Mouse (Mus musculus) MEL (cell line): ENCODE data around the gene Tulp4. TPM values are rescaled to one million over a fixed set of nuclear protein-coding genes. Genes with fewer than 3 reads are reported as not detected.

Source experiments
- DNase-seq: peaks from one replicate; pipeline ENCODE4 v3.0.0; 2011; ENCODE audit warnings: low read depth, low spot score
- H3K27ac ChIP-seq: 2 replicates; pipeline ENCODE4 v1.5.1; 2012; ENCODE audit warnings: low read depth, mild to moderate bottlenecking, control low read depth, low read length, moderate library complexity; ENCODE audit not compliant: control insufficient read depth
- H3K27me3 ChIP-seq, 2 experiments: fragments of 150-350 bp in 1 of 2; sonication (generic) in 1 of 2; 2 replicates each; pipeline ENCODE4 v1.6.1; 2012; ENCODE audit warnings: low read length in 2 of 2, mild to moderate bottlenecking in 2 of 2, improper control_type of control experiment in 1 of 2, moderate library complexity in 1 of 2; ENCODE audit not compliant: insufficient read depth in 2 of 2, control insufficient read depth in 1 of 2
- H3K36me3 ChIP-seq, 2 experiments: 2 replicates each; pipeline ENCODE4 v1.6.1; 2012 to 2014; ENCODE audit warnings: low read length in 2 of 2, improper control_type of control experiment in 1 of 2, inconsistent platforms in 1 of 2, mild to moderate bottlenecking in 1 of 2; ENCODE audit not compliant: insufficient read depth in 2 of 2, control insufficient read depth in 1 of 2
- H3K4me1 ChIP-seq, 2 experiments: fragments of 150-350 bp in 1 of 2; sonication (generic) in 1 of 2; 2 replicates each; pipeline ENCODE4 v1.6.1; 2012; ENCODE audit warnings: low read length in 2 of 2, improper control_type of control experiment in 1 of 2, mild to moderate bottlenecking in 1 of 2; ENCODE audit not compliant: insufficient read depth in 2 of 2, control insufficient read depth in 1 of 2
- H3K4me3 ChIP-seq, 2 experiments: fragments of 150-350 bp in 1 of 2; sonication (generic) in 1 of 2; 2 replicates each; pipeline ENCODE4 v1.5.1; 2012; ENCODE audit warnings: low read depth in 2 of 2, low read length in 2 of 2, mild to moderate bottlenecking in 2 of 2, moderate library complexity in 2 of 2, control low read depth in 1 of 2, improper control_type of control experiment in 1 of 2; ENCODE audit not compliant: control insufficient read depth in 1 of 2, insufficient read depth in 1 of 2
- H3K79me2 ChIP-seq: 2 replicates; pipeline ENCODE4 v1.6.1; 2012; ENCODE audit warnings: mild to moderate bottlenecking, low read length, moderate library complexity; ENCODE audit not compliant: control insufficient read depth, poor library complexity, insufficient read depth
- H3K9ac ChIP-seq: 2 replicates; pipeline ENCODE4 v1.6.1; 2012; ENCODE audit warnings: low read depth, mild to moderate bottlenecking, control low read depth, low read length, moderate library complexity; ENCODE audit not compliant: control insufficient read depth, poor library complexity, severe bottlenecking
- H3K9me3 ChIP-seq: fragments of 150-350 bp; sonication (generic); replicated peaks from 2 replicates; pipeline ENCODE4 v1.6.1; 2012; ENCODE audit warnings: mild to moderate bottlenecking, low read length, improper control_type of control experiment, moderate library complexity; ENCODE audit not compliant: insufficient read depth
- BHLHE40 ChIP-seq: IDR thresholded peaks from 2 replicates; pipeline ENCODE4 v1.6.1; 2012; ENCODE audit warnings: low read depth, mild to moderate bottlenecking, inconsistent platforms, low read length, improper control_type of control experiment, borderline replicate concordance
- CHD1 ChIP-seq: IDR thresholded peaks from 2 replicates; pipeline ENCODE4 v1.6.1; 2012; ENCODE audit warnings: low read depth, mild to moderate bottlenecking, inconsistent platforms, low read length, improper control_type of control experiment
- CHD2 ChIP-seq: IDR thresholded peaks from 2 replicates; pipeline ENCODE4 v1.6.1; 2011; ENCODE audit warnings: low read length, improper control_type of control experiment
- CTCF ChIP-seq, 3 experiments: IDR thresholded peaks in 2 of 3; conservative IDR thresholded peaks in 1 of 3; 2 replicates each; pipeline ENCODE4 v1.5.1; 2011 to 2012; ENCODE audit warnings: low read length in 3 of 3, low read depth in 2 of 3, mild to moderate bottlenecking in 2 of 3, improper control_type of control experiment in 1 of 3, inconsistent platforms in 1 of 3, mixed read lengths in 1 of 3, moderate library complexity in 1 of 3; ENCODE audit not compliant: control insufficient read depth in 1 of 3, insufficient read depth in 1 of 3, poor library complexity in 1 of 3, severe bottlenecking in 1 of 3
- E2F4 ChIP-seq: IDR thresholded peaks from 2 replicates; pipeline ENCODE4 v1.6.1; 2011; ENCODE audit warnings: low read depth, low read length, improper control_type of control experiment, borderline replicate concordance
- ELF1 ChIP-seq: IDR thresholded peaks from 2 replicates; pipeline ENCODE4 v1.6.1; 2014; ENCODE audit warnings: low read depth, mild to moderate bottlenecking, inconsistent platforms, low read length, improper control_type of control experiment, moderate library complexity
- EP300 ChIP-seq, 2 experiments: IDR thresholded peaks; 2 replicates each; pipeline ENCODE4 v1.6.1; 2011; ENCODE audit warnings: improper control_type of control experiment in 2 of 2, low read length in 2 of 2, low read depth in 1 of 2, mild to moderate bottlenecking in 1 of 2
- ETS1 ChIP-seq: IDR thresholded peaks from 2 replicates; pipeline ENCODE4 v1.6.1; 2012; ENCODE audit warnings: low read depth, mild to moderate bottlenecking, inconsistent platforms, low read length, improper control_type of control experiment, moderate library complexity
- GABPA ChIP-seq: IDR thresholded peaks from 2 replicates; pipeline ENCODE4 v1.6.1; 2012; ENCODE audit warnings: low read depth, mild to moderate bottlenecking, inconsistent platforms, low read length, improper control_type of control experiment, moderate library complexity
- GATA1 ChIP-seq: IDR thresholded peaks from 2 replicates; pipeline ENCODE4 v1.6.1; 2011; ENCODE audit warnings: low read depth, low read length, improper control_type of control experiment
- HCFC1 ChIP-seq: IDR thresholded peaks from 2 replicates; pipeline ENCODE4 v1.6.1; 2012; ENCODE audit warnings: low read depth, mild to moderate bottlenecking, inconsistent platforms, low read length, improper control_type of control experiment, moderate library complexity
- JUND ChIP-seq: IDR thresholded peaks from 2 replicates; pipeline ENCODE4 v1.6.1; 2011; ENCODE audit warnings: low read depth, mild to moderate bottlenecking, improper control_type of control experiment, low read length
- KAT2A ChIP-seq: conservative IDR thresholded peaks from 2 replicates; pipeline ENCODE4 v1.6.1; 2012; ENCODE audit warnings: low read depth, low read length, improper control_type of control experiment, inconsistent platforms
- MAFK ChIP-seq: IDR thresholded peaks from 2 replicates; pipeline ENCODE4 v1.6.1; 2011; ENCODE audit warnings: low read depth, mild to moderate bottlenecking, low read length, improper control_type of control experiment, borderline replicate concordance
- MAX ChIP-seq: IDR thresholded peaks from 2 replicates; pipeline ENCODE4 v1.6.1; 2011; ENCODE audit warnings: low read length, improper control_type of control experiment
- MAZ ChIP-seq: IDR thresholded peaks from 2 replicates; pipeline ENCODE4 v1.6.1; 2012; ENCODE audit warnings: low read depth, mild to moderate bottlenecking, inconsistent platforms, low read length, improper control_type of control experiment
- MEF2A ChIP-seq: IDR thresholded peaks from 2 replicates; pipeline ENCODE4 v1.6.1; 2014; ENCODE audit warnings: low read depth, mild to moderate bottlenecking, inconsistent platforms, low read length, improper control_type of control experiment; ENCODE audit not compliant: poor library complexity, insufficient replicate concordance, severe bottlenecking; ENCODE audit errors: extremely low read depth
- MXI1 ChIP-seq: IDR thresholded peaks from 2 replicates; pipeline ENCODE4 v1.6.1; 2011; ENCODE audit warnings: mild to moderate bottlenecking, low read depth, low read length, improper control_type of control experiment
- MYB ChIP-seq: IDR thresholded peaks from 2 replicates; pipeline ENCODE4 v1.6.1; 2011; ENCODE audit warnings: mild to moderate bottlenecking, low read depth, low read length, improper control_type of control experiment
- MYC ChIP-seq: IDR thresholded peaks from 2 replicates; pipeline ENCODE4 v1.6.1; 2011; ENCODE audit warnings: low read depth, mild to moderate bottlenecking, low read length, improper control_type of control experiment, moderate library complexity
- NELFE ChIP-seq: IDR thresholded peaks from 2 replicates; pipeline ENCODE4 v1.6.1; 2011; ENCODE audit warnings: low read depth, low read length, improper control_type of control experiment
- NRF1 ChIP-seq: IDR thresholded peaks from 2 replicates; pipeline ENCODE4 v1.6.1; 2014; ENCODE audit warnings: low read depth, mild to moderate bottlenecking, inconsistent platforms, low read length, improper control_type of control experiment, moderate library complexity; ENCODE audit not compliant: poor library complexity, insufficient read depth, severe bottlenecking
- POLR2A ChIP-seq, 2 experiments: IDR thresholded peaks; 2 replicates each; pipeline ENCODE4 v1.6.1; 2011 to 2012; ENCODE audit warnings: low read length in 2 of 2, mild to moderate bottlenecking in 2 of 2, control low read depth in 1 of 2, improper control_type of control experiment in 1 of 2, low read depth in 1 of 2, moderate library complexity in 1 of 2; ENCODE audit not compliant: control insufficient read depth in 1 of 2, insufficient read depth in 1 of 2, poor library complexity in 1 of 2
- POLR2AphosphoS2 ChIP-seq: IDR thresholded peaks from 2 replicates; pipeline ENCODE4 v1.6.1; 2011; ENCODE audit warnings: low read length, improper control_type of control experiment
- POLR2AphosphoS5 ChIP-seq: IDR thresholded peaks from 2 replicates; pipeline ENCODE4 v1.6.1; 2012; ENCODE audit warnings: low read depth, borderline replicate concordance, mild to moderate bottlenecking, inconsistent platforms, low read length, moderate library complexity, mixed read lengths
- RAD21 ChIP-seq: IDR thresholded peaks from 2 replicates; pipeline ENCODE4 v1.6.1; 2011; ENCODE audit warnings: mild to moderate bottlenecking, low read depth, low read length, improper control_type of control experiment
- RCOR1 ChIP-seq: IDR thresholded peaks from 2 replicates; pipeline ENCODE4 v1.6.1; 2012; ENCODE audit warnings: low read depth, mild to moderate bottlenecking, inconsistent platforms, low read length, improper control_type of control experiment
- SIN3A ChIP-seq: IDR thresholded peaks from 2 replicates; pipeline ENCODE4 v1.6.1; 2012; ENCODE audit warnings: low read length, improper control_type of control experiment, inconsistent platforms
- SMC3 ChIP-seq: IDR thresholded peaks from 2 replicates; pipeline ENCODE4 v1.6.1; 2011; ENCODE audit warnings: low read depth, low read length, improper control_type of control experiment
- TAL1 ChIP-seq: IDR thresholded peaks from 2 replicates; pipeline ENCODE4 v1.6.1; 2012; ENCODE audit warnings: mild to moderate bottlenecking, inconsistent platforms, low read length, moderate library complexity, mixed read lengths
- TBP ChIP-seq: IDR thresholded peaks from 2 replicates; pipeline ENCODE4 v1.8.0; 2011; ENCODE audit warnings: low read depth, low read length, improper control_type of control experiment
- TCF12 ChIP-seq: IDR thresholded peaks from 2 replicates; pipeline ENCODE4 v1.6.1; 2014; ENCODE audit warnings: low read depth, mild to moderate bottlenecking, inconsistent platforms, low read length, improper control_type of control experiment, moderate library complexity
- UBTF ChIP-seq: IDR thresholded peaks from 2 replicates; pipeline ENCODE4 v1.6.1; 2012; ENCODE audit warnings: low read depth, mild to moderate bottlenecking, inconsistent platforms, low read length, improper control_type of control experiment, moderate library complexity, borderline replicate concordance; ENCODE audit not compliant: insufficient read depth
- USF1 ChIP-seq: IDR thresholded peaks from 2 replicates; pipeline ENCODE4 v1.6.1; 2014; ENCODE audit warnings: low read depth, mild to moderate bottlenecking, inconsistent platforms, low read length, improper control_type of control experiment, moderate library complexity
- USF2 ChIP-seq, 2 experiments: IDR thresholded peaks; 2 replicates each; pipeline ENCODE4 v1.6.1; 2011 to 2012; ENCODE audit warnings: improper control_type of control experiment in 2 of 2, low read length in 2 of 2, borderline replicate concordance in 1 of 2, inconsistent platforms in 1 of 2, low read depth in 1 of 2, mild to moderate bottlenecking in 1 of 2; ENCODE audit not compliant: insufficient read depth in 1 of 2
- polyA plus RNA-seq, 2 experiments: library from polyadenylated mRNA; stranded (reverse) in 1 of 2; unstranded in 1 of 2; fragments of >175 nt in 1 of 2; fragments of >200 nt in 1 of 2; gene quantifications; 2 replicates each; pipeline versions ENCODE4 v1.2.1 to v1.2.4; 2012; ENCODE audit warnings: low replicate concordance in 2 of 2, low read depth in 1 of 2; ENCODE audit not compliant: insufficient read length in 2 of 2, insufficient read depth in 1 of 2, missing spikeins in 1 of 2
- total RNA-seq: library from RNA; depleted of rRNA; stranded (reverse); fragments of 300-350 nt; gene quantifications from 2 replicates; pipeline ENCODE4 v1.2.3, GENCODE M21; 2012

Gene Tulp4
- total and polyA plus RNA-seq, 3 experiments = 7.7 to 59.2 TPM; not detected in 1

- H3K9me3 ChIP-seq = no peaks in the 10 kb centered on the region
- peaks cover under 1 to 23% of the 10 kb centered on the region in 2 experiments for H3K36me3 ChIP-seq
- H3K27me3 ChIP-seq = no peaks in the 10 kb centered on the region
- peaks cover 6% of the 10 kb centered on the region for H3K79me2 ChIP-seq
- H3K4me1 ChIP-seq = peaks cover 2 to 15% of the 10 kb centered on the region in 2 experiments
- H3K4me3 ChIP-seq = peak within 1 kb of the TSS; percentile 95 to 97
- H3K9ac ChIP-seq = peak within 1 kb of the TSS; percentile 90
- peak; percentile 97 for DNase-seq
- peak within 1 kb of the TSS; percentile 85 for H3K27ac ChIP-seq
- TF ChIP-seq MAZ (peak; percentile 76; the same call in 1 of the 2 replicates), ELF1 (0 out of 2 replicates have a peak, but pooled peaks have one; percentile 41), TBP (peak; percentile 54), BHLHE40 (peak; percentile 80; the same call in 1 of the 2 replicates), MAFK (no peak), MYB (no peak), JUND (no peak), CHD2 (no peak), TAL1 (no peak), POLR2A (IDR thresholded peaks at IDR 0.05; ENCODE audit: control insufficient read depth in 1 of 2, insufficient read depth in 1 of 2, low read depth in 1 of 2, low read length in 2 of 2, poor library complexity in 1 of 2) (peak; percentile 74 to 87; a peak in 3 of 4 replicates), POLR2AphosphoS5 (no peak; the same call in 1 of the 2 replicates), SIN3A (peak; percentile 86), CTCF (IDR thresholded peaks at IDR 0.05 in 2 of 3, conservative IDR thresholded peaks at IDR 0.05 in 1 of 3; ENCODE audit: control insufficient read depth in 1 of 3, insufficient read depth in 1 of 3, low read depth in 2 of 3, low read length in 3 of 3, poor library complexity in 1 of 3, severe bottlenecking in 1 of 3) (no peak), MEF2A (no peak), USF1 (peak; percentile 99), USF2 (IDR thresholded peaks at IDR 0.05; ENCODE audit: borderline replicate concordance in 1 of 2, insufficient read depth in 1 of 2, low read depth in 1 of 2, low read length in 2 of 2) (peak; percentile 44 to 87; a peak in 3 of 4 replicates), NELFE (peak; percentile 87), MYC (peak; percentile 50; the same call in 1 of the 2 replicates), UBTF (no peak), EP300 (IDR thresholded peaks at IDR 0.05; ENCODE audit: low read depth in 1 of 2, low read length in 2 of 2) (peak in 1 of 2 experiments; percentile 27; a peak in 2 of 4 replicates), GABPA (no peak), HCFC1 (peak; percentile 95), CHD1 (no peak), NRF1 (peak; percentile 92), TCF12 (peak; percentile 50; the same call in 1 of the 2 replicates), MXI1 (peak; percentile 92), KAT2A (peak; percentile 76; the same call in 1 of the 2 replicates), RCOR1 (no peak), SMC3 (no peak), MAX (peak; percentile 91), ETS1 (0 out of 2 replicates have a peak, but pooled peaks have one; percentile 33), RAD21 (no peak), POLR2AphosphoS2 (peak; percentile 72), E2F4 (no peak), GATA1 (peak; percentile 38; the same call in 1 of the 2 replicates)
Observed at GRCm38 (mm10) chr17:6079287-6080122, 26.7 kb upstream of the Tulp4 start, which contains the start of the genes Serac1 and Gtf2h5. TSS of gene Serac1 (minus strand) at chr17:6079741. TSS of gene Gtf2h5 (plus strand) at chr17:6079786.
